Mouse (Mus musculus) kidney, embryonic 14.5 days (tissue): ENCODE results near the gene Pnpo. TPM values are rescaled to one million over a fixed set of nuclear protein-coding genes. Genes with fewer than 3 reads are reported as not detected.

ENCODE experiments used
- polyA plus RNA-seq: library from polyadenylated mRNA; unstranded; fragments of >200 nt; fragmentation: Nextera tagmentation; extraction: Ambion mirVana; gene quantifications from 2 replicates; pipeline ENCODE4 v1.2.1, GENCODE M21; 2014

Pnpo gene
- polyA plus RNA-seq, 1 experiment from 2014 or later, result 28.0 TPM

Other genes starting within 250 kb of the Pnpo start
- gene Snx11, start 166.4 kb downstream of the Pnpo start, polyA plus RNA-seq, result 8.6 and 10.2 TPM in 2 replicates
- 137 and 181 TPM in 2 replicates for gene Cbx1, start 154.9 kb downstream of the Pnpo start, polyA plus RNA-seq
- 37.3 and 43.2 TPM in 2 replicates for gene Nfe2l1, start 114.0 kb downstream of the Pnpo start, polyA plus RNA-seq
- gene Copz2, start 94.1 kb downstream of the Pnpo start, polyA plus RNA-seq, result 94.7 and 106 TPM in 2 replicates
- gene Cdk5rap3, start 27.5 kb downstream of the Pnpo start, polyA plus RNA-seq, result 66.9 and 69.1 TPM in 2 replicates
- gene Prr15l, start 15.9 kb downstream of the Pnpo start, polyA plus RNA-seq, result 33.7 and 36.3 TPM in 2 replicates
- 13.3 and 23.9 TPM in 2 replicates for gene Sp2, start 39.0 kb upstream of the Pnpo start, polyA plus RNA-seq
- 0.57 and 0.60 TPM in 2 replicates for gene Sp6, start 69.4 kb upstream of the Pnpo start, polyA plus RNA-seq
- gene Scrn2, start 86.0 kb upstream of the Pnpo start, polyA plus RNA-seq, result 24.4 and 29.9 TPM in 2 replicates
- gene Lrrc46, start 97.4 kb upstream of the Pnpo start, polyA plus RNA-seq, result 1.6 and 1.7 TPM in 2 replicates
- gene Mrpl10, start 97.6 kb upstream of the Pnpo start, polyA plus RNA-seq, result 89.4 and 99.6 TPM in 2 replicates
- gene Osbpl7, start 106.6 kb upstream of the Pnpo start, polyA plus RNA-seq, result 5.1 and 5.8 TPM in 2 replicates
- gene Tbx21, start 171.3 kb upstream of the Pnpo start, polyA plus RNA-seq, result 0.07 TPM in 1 of 2 replicates, not detected in the other
- 6.0 and 6.8 TPM in 2 replicates for gene Tbkbp1, start 207.5 kb upstream of the Pnpo start, polyA plus RNA-seq
- gene Kpnb1, start 243.9 kb upstream of the Pnpo start, polyA plus RNA-seq, result 60.0 and 84.3 TPM in 2 replicates